In genomic region chr4:135539056-135539455, GRCm38 (mm10) we compare ENCODE assay signal across 28 mouse cellular contexts. TPM values are rescaled to one million over a fixed set of nuclear protein-coding genes. Genes with fewer than 3 reads are reported as not detected.
DNase-seq lines count a peak whose midpoint lies in the region; ATAC-seq and TF ChIP-seq lines count a peak whose summit lies in the region.
"Had no signal": no experiment of that assay in that cellular context is flagged by ENCODE, and none has a peak within 500 bp of the region (broad histone marks: within the 10 kb centered on the region; RNA-seq: fewer than 3 reads in every experiment).

No protein-coding gene starts in this region.

- H3K9me3 ChIP-seq in E14TG2a.4 (ENCODE audit: low read length), result no peaks in the 10 kb centered on the region
- H3K9me3 ChIP-seq: G1E had no signal

- H3K4me3 ChIP-seq in E14TG2a.4 (replicated peaks; ENCODE audit: low read length), result peak overlapping the region; percentile 43; the same call in 1 of the 2 replicates

- peaks cover 4% of the 10 kb centered on the region; the same call in 1 of the 2 replicates for H3K27me3 ChIP-seq in E14TG2a.4 (ENCODE audit: insufficient read depth, low read length)
- H3K27me3 ChIP-seq: Patski had no signal

- no peak for TF ChIP-seq CTCF in E14TG2a.4 (conservative IDR thresholded peaks at IDR 0.05; ENCODE audit: low read length)

- H3K4me1 ChIP-seq in E14TG2a.4 (replicated peaks; ENCODE audit: low read depth, low read length), result peaks cover 87% of the 10 kb centered on the region

- no peak for ATAC-seq in monocyte, adult 5-6 weeks (replicated peaks; ENCODE audit: insufficient number of reproducible peaks, low FRiP score, low TSS enrichment, poor library complexity, severe bottlenecking)
- no peak for ATAC-seq in inflammation-experienced regulatory T-cells, adult 6 months
- ATAC-seq: activated CD4-positive, CD25-positive, alpha-beta regulatory T cell, adult 4 months; CD4-positive, CD25-positive, alpha-beta regulatory T cell, adult 4 months; Patski had no signal

- H3K36me3 ChIP-seq in E14TG2a.4 (ENCODE audit: insufficient read depth, low read length), result peaks cover 31% of the 10 kb centered on the region
- H3K36me3 ChIP-seq: G1E had no signal

- DNase-seq in ES-CJ7 (ENCODE audit: low read depth, low spot score) (peak; percentile 37), R1 (ENCODE audit: low read depth, low spot score) (peak; percentile 73), ZHBTc4 (ENCODE audit: low read depth, low spot score) (peak; percentile 67)
- no peak for DNase-seq in cerebellum, postnatal 10 days
- no peak for DNase-seq in kidney, postnatal 25 days
- DNase-seq: adrenal gland, adult 2 months; adrenal gland, adult 8-10 months; adrenal gland, postnatal 10 days; adrenal gland, postnatal 14 days; adrenal gland, postnatal 25 days; adrenal gland, postnatal 36 days; B cell, adult 2 months; cerebellum, adult 11 months; cerebellum, adult 11-12 months; cerebellum, adult 18-20 months; cerebellum, adult 2 months; cerebellum, adult 8-10 months; cerebellum, adult 9-10 months had no signal

RNA-seq across cellular contexts. Expression of gene Grhl3, which starts 34.4 kb away (rescaled TPM):
- 0.38 TPM in 1 of 3 replicates, not detected in the others for total RNA-seq in monocyte, adult 5-6 weeks (2017)
- polyA plus RNA-seq in inflammation-experienced regulatory T-cells, adult 6 months (2017; shearing (Covaris generic)), result not detected
- total RNA-seq: adrenal gland, adult 18-20 months; adrenal gland, postnatal 25 days; adrenal gland, postnatal 36 days; CH12.LX; G1E; MEL had no signal
- polyA plus RNA-seq: activated CD4-positive, CD25-positive, alpha-beta regulatory T cell, adult 4 months; adrenal gland, adult 2 months; CD4-positive, CD25-positive, alpha-beta regulatory T cell, adult 4 months; G1E; Patski had no signal

RNA-seq across cellular contexts. Expression of gene Nipal3, which starts 44.2 kb away (rescaled TPM):
- total RNA-seq in monocyte, adult 5-6 weeks (2017), result 16.7 to 50.4 TPM (median 25.1 TPM) in 3 replicates
- polyA plus RNA-seq in inflammation-experienced regulatory T-cells, adult 6 months (2017; shearing (Covaris generic)), result 10 to 100 TPM in 2 of 3 experiments, 1 to 10 TPM in 1; 10.0 to 18.2 (median 13.6) TPM

RNA-seq across cellular contexts. Expression of gene Stpg1, which starts 44.5 kb away (rescaled TPM):
- not detected in 3 replicates for total RNA-seq in monocyte, adult 5-6 weeks (2017)
- under 1 TPM in 1 of 3 experiments, not detected in 2; 0.19 TPM for polyA plus RNA-seq in inflammation-experienced regulatory T-cells, adult 6 months (2017; shearing (Covaris generic))
- total RNA-seq: CH12.LX, MEL had no signal
- polyA plus RNA-seq: CD4-positive, CD25-positive, alpha-beta regulatory T cell, adult 4 months; G1E; Patski had no signal

Comparison
In these comparisons a context has a peak if more than half of its experiments do, and no peak if none do; other contexts are left out.
1. DNase-seq: peak in ES-CJ7 (single experiment), R1 (single experiment) and ZHBTc4 (single experiment); none in cerebellum, postnatal 10 days (0 of 2) and kidney, postnatal 25 days (0 of 2).